Mouse (Mus musculus): ENCODE data around the gene Flrt3. TPM values are rescaled to one million over a fixed set of nuclear protein-coding genes. Genes with fewer than 3 reads are reported as not detected.

Flrt3 gene
- polyA plus RNA-seq, 1 experiment, result 11.8 TPM

DNA sequence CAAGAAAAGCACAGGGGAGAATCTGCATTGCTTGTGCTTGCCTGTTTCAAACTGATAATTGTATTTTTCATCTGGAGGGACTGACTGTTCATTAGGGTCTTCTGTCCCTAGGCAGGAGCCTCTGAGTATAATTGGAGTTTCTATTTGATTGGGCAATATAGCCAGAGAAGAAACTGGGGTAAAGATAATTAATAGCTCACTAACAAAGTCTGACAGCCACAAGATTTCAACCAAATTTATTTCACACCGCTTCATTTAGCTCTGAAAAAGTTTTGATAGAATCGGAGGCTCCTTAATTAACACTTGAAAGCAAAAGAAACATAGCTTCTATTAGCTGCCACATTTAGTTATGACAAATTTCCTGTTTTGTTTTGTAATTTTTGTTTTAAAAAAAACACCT, 2.2 kb downstream of the Flrt3 start:
- no peak overlapping the region; the same call in 1 of the 2 replicates for H3K27ac ChIP-seq (ENCODE audit: insufficient read depth, low read length)
- H3K27me3 ChIP-seq (ENCODE audit: control insufficient read depth, insufficient read depth, low read length), result no peaks in the 10 kb centered on the region
- DNase-seq, result peak in 1 of 2 experiments; percentile 11
- TF ChIP-seq POLR2A (IDR thresholded peaks at IDR 0.05; ENCODE audit: borderline replicate concordance, insufficient read depth, low read length) (no peak), CTCF (IDR thresholded peaks at IDR 0.05; ENCODE audit: borderline replicate concordance, insufficient read depth, low read depth, low read length) (no peak)
- WGBS, result 9% methylated on average over 2 of the region's 2 CpGs
- H3K4me1 ChIP-seq (ENCODE audit: control insufficient read depth, insufficient read depth, low read length), result peaks cover 11% of the 10 kb centered on the region; the same call in 1 of the 2 replicates
- H3K4me3 ChIP-seq (replicated peaks; ENCODE audit: insufficient read depth, low read depth, low read length), result peak overlapping the region; percentile 60

DNA sequence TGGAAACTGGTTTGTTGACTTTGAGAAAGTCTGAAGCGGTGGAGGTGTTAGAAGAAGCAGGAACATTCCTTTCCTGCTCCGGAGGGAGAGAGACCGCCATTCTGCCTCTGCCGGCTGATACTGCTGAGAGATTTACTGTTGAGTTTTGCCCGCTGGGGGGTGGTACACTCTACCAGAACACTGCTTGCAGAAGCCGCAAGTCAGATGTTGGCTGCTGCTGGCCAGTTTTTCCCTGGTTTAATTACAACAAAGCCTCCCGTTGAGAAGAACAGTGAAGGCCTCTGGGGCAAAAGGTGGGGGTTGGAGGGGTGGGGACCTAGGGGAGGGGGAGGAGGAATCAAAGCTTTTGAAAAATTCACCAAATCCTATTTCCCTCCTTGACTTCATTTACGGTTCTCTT, 3.0 kb downstream of the Flrt3 start:
- TF ChIP-seq CTCF (IDR thresholded peaks at IDR 0.05; ENCODE audit: borderline replicate concordance, insufficient read depth, low read depth, low read length), result peak; percentile 67
- TF ChIP-seq POLR2A (IDR thresholded peaks at IDR 0.05; ENCODE audit: borderline replicate concordance, insufficient read depth, low read length), result no peak
- WGBS, result 3% methylated on average over 8 of the region's 8 CpGs
- DNase-seq, result peak; percentile 76 to 81
- Histone ChIP-seq H3K4me1 (ENCODE audit: control insufficient read depth, insufficient read depth, low read length) (peaks cover 11% of the 10 kb centered on the region; the same call in 1 of the 2 replicates), H3K4me3 (replicated peaks; ENCODE audit: insufficient read depth, low read depth, low read length) (peak overlapping the region; percentile 60), H3K27me3 (ENCODE audit: control insufficient read depth, insufficient read depth, low read length) (no peaks in the 10 kb centered on the region), H3K27ac (ENCODE audit: insufficient read depth, low read length) (no peak overlapping the region)

DNA sequence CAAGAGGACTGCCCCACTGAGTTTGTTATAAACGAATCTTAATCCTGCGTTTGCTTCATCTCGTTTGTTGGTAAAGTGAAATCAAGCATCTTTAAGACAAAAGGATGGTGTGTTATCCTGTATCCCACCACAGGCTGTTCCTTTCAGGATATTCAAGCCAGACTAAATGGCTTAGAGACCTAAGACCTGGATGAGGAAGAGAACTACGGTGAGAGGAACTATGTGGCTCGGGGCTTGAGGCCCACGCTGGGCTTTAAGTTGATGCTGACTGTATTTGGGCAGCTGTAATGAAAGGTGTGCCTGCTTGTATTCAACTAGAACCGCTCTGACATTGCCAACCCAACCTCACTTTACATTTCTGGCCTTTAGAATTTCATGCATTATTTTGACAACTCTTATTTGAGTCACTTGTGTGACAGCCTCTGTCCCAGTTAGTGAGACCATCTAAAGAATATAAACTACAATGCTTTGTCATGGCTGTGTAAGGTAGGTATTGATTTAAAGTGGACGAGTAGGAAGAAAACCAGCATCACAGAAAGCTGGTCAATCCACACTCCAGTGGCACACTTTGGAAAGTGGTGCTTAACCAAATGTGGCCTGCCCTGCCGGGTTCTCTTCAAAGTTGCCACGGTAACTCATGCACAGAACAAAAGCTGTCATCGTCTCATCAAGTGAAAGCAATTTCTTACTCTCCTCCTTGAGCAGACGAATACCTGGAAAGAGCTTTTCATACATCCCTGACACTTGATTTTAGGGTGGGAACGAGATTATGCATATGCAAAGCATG, 3.8 kb downstream of the Flrt3 start:
- peak; percentile 24 for DNase-seq
- WGBS, result 25% methylated on average over 13 of the region's 13 CpGs
- TF ChIP-seq CTCF (IDR thresholded peaks at IDR 0.05; ENCODE audit: borderline replicate concordance, insufficient read depth, low read depth, low read length) (no peak), POLR2A (IDR thresholded peaks at IDR 0.05; ENCODE audit: borderline replicate concordance, insufficient read depth, low read length) (no peak)
- Histone ChIP-seq H3K27ac (ENCODE audit: insufficient read depth, low read length) (no peak overlapping the region), H3K27me3 (ENCODE audit: control insufficient read depth, insufficient read depth, low read length) (no peaks in the 10 kb centered on the region), H3K4me1 (ENCODE audit: control insufficient read depth, insufficient read depth, low read length) (peaks cover 11% of the 10 kb centered on the region), H3K4me3 (replicated peaks; ENCODE audit: insufficient read depth, low read depth, low read length) (peak overlapping the region; percentile 60)

DNA sequence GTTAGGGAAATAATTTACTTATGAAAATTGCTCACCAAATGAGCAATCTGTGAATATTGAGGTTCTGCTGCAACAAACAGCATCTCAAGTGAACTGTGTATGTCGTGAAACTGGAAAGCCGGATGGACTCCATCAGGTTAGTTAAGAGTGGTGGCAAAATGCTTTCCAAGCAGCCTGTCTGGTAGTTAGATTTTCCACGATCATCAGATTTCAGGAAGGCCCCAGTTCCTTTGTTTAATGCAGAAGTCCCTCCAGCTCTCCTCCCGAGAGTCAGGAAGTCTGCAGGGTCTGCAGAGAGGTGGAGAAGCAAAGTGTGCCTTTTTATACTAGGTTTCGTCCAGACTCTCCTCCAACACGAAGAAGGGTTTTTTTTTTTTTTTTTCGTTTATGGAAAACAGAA, 4.4 kb downstream of the Flrt3 start:
- Histone ChIP-seq H3K4me1 (ENCODE audit: control insufficient read depth, insufficient read depth, low read length) (peaks cover 11% of the 10 kb centered on the region), H3K4me3 (replicated peaks; ENCODE audit: insufficient read depth, low read depth, low read length) (peak overlapping the region; percentile 23), H3K27me3 (ENCODE audit: control insufficient read depth, insufficient read depth, low read length) (no peaks in the 10 kb centered on the region), H3K27ac (ENCODE audit: insufficient read depth, low read length) (no peak overlapping the region)
- DNase-seq, result peak in 1 of 2 experiments; percentile 26
- WGBS, result 20% methylated on average over 7 of the region's 7 CpGs
- TF ChIP-seq POLR2A (IDR thresholded peaks at IDR 0.05; ENCODE audit: borderline replicate concordance, insufficient read depth, low read length) (no peak), CTCF (IDR thresholded peaks at IDR 0.05; ENCODE audit: borderline replicate concordance, insufficient read depth, low read depth, low read length) (no peak)

DNA sequence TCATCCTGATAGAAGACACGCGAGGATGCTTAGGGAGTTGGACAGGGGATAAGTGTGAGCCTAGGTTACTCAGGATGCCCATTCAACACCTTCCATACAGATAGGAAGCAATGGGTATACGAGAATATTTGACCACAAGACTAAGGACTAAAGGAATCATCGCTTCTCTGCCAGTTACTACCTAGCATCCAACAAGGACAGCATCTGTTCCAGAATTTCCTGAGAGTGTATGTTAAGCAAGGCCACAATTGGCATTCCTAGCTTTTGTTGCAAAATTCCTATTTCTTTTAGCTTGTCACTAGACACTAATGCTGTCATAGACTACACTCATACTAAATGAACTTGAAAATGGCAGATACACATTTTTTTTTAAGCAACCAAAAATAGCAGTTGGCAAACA, 6.9 kb downstream of the Flrt3 start:
- WGBS, result 40% methylated on average over 4 of the region's 4 CpGs
- TF ChIP-seq POLR2A (IDR thresholded peaks at IDR 0.05; ENCODE audit: borderline replicate concordance, insufficient read depth, low read length), result no peak
- no peak for TF ChIP-seq CTCF (IDR thresholded peaks at IDR 0.05; ENCODE audit: borderline replicate concordance, insufficient read depth, low read depth, low read length)

DNA sequence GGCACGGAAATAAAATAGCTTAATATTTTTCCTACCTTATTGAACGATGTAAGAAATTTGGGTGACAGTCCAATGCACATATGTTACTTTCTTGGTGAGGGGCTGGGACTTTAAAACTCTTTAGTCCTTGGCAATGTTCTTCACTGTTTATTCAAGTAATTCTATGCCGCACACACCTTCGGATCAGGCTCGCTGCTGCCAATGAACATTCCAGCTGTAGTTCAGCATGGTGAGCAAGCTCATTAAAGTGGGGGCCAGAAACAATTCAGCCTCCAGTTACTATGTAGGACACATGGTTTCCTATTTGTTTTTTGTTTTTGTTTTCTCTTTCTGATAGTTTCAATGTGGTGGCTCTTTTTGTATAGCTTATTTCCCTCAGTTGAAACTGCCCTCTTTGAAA, 8.6 kb downstream of the Flrt3 start:
- Histone ChIP-seq H3K27ac (ENCODE audit: insufficient read depth, low read length) (no peak overlapping the region), H3K4me1 (ENCODE audit: control insufficient read depth, insufficient read depth, low read length) (peaks cover 11% of the 10 kb centered on the region), H3K27me3 (ENCODE audit: control insufficient read depth, insufficient read depth, low read length) (no peaks in the 10 kb centered on the region), H3K4me3 (replicated peaks; ENCODE audit: insufficient read depth, low read depth, low read length) (no peak overlapping the region)
- TF ChIP-seq POLR2A (IDR thresholded peaks at IDR 0.05; ENCODE audit: borderline replicate concordance, insufficient read depth, low read length), result no peak
- no peak for TF ChIP-seq CTCF (IDR thresholded peaks at IDR 0.05; ENCODE audit: borderline replicate concordance, insufficient read depth, low read depth, low read length)
- no peak for DNase-seq
- WGBS, result 70% methylated on average over 5 of the region's 5 CpGs

More for the DNA sequence above, 6.9 kb downstream of the Flrt3 start:
- Histone ChIP-seq H3K4me3 (replicated peaks; ENCODE audit: insufficient read depth, low read depth, low read length) (no peak overlapping the region), H3K27me3 (ENCODE audit: control insufficient read depth, insufficient read depth, low read length) (no peaks in the 10 kb centered on the region), H3K27ac (ENCODE audit: insufficient read depth, low read length) (no peak overlapping the region), H3K4me1 (ENCODE audit: control insufficient read depth, insufficient read depth, low read length) (peaks cover 11% of the 10 kb centered on the region)
- DNase-seq, result peak in 1 of 2 experiments; percentile 62

DNA sequence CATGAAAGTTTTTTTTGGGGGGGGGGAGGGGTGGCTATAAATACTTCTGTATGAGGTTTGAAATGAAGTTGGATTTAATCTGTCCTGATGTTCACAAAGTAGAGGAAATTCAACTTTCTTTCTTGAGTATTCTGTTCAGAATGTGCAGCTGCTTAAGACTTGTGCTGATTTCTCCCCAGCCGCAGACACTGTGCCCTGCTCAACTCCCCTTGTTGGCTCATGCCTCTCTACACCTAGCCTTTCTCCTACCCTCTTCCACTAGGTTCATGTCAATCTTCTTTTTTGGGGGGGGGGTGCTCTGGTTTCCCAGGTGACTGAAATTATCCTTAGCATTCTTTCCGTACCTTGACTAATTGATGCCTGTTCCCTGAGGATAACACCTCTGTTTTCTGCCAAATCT, 17.3 kb downstream of the Flrt3 start:
- no peak overlapping the region for H3K4me3 ChIP-seq (replicated peaks; ENCODE audit: insufficient read depth, low read depth, low read length)
- H3K27ac ChIP-seq (ENCODE audit: insufficient read depth, low read length), result no peak overlapping the region
- DNase-seq, result no peak
- no peaks in the 10 kb centered on the region for H3K27me3 ChIP-seq (ENCODE audit: control insufficient read depth, insufficient read depth, low read length)
- TF ChIP-seq POLR2A (IDR thresholded peaks at IDR 0.05; ENCODE audit: borderline replicate concordance, insufficient read depth, low read length) (no peak), CTCF (IDR thresholded peaks at IDR 0.05; ENCODE audit: borderline replicate concordance, insufficient read depth, low read depth, low read length) (no peak)
- H3K4me1 ChIP-seq (ENCODE audit: control insufficient read depth, insufficient read depth, low read length), result no peaks in the 10 kb centered on the region
- WGBS, result 59% methylated on average over 2 of the region's 2 CpGs

DNA sequence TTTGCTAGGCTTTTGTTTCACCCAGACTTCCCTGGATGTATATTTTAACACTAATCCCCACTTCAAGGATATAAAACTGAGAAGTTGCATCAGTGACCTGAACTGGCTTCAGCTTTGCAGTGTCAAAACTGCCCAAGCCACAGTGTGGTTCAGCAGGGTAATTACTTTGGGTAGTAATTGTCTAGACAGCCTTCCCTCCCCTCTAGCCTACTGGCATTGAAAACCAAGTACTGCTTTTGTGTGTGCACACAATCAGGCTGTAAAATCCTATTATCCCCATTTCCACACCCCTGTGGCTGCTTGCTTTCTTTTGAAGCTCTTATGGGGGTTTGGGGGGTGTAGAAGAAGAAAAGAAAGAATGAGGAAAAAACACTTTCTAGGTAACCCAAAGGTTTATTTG, 17.8 kb downstream of the Flrt3 start:
- H3K27ac ChIP-seq (ENCODE audit: insufficient read depth, low read length), result no peak overlapping the region
- no peaks in the 10 kb centered on the region for H3K4me1 ChIP-seq (ENCODE audit: control insufficient read depth, insufficient read depth, low read length)
- TF ChIP-seq CTCF (IDR thresholded peaks at IDR 0.05; ENCODE audit: borderline replicate concordance, insufficient read depth, low read depth, low read length) (no peak), POLR2A (IDR thresholded peaks at IDR 0.05; ENCODE audit: borderline replicate concordance, insufficient read depth, low read length) (no peak)
- H3K4me3 ChIP-seq (replicated peaks; ENCODE audit: insufficient read depth, low read depth, low read length), result no peak overlapping the region
- no peak for DNase-seq
- no peaks in the 10 kb centered on the region for H3K27me3 ChIP-seq (ENCODE audit: control insufficient read depth, insufficient read depth, low read length)

Measured in cerebellum, adult 2 months (tissue).